Mouse (Mus musculus): ENCODE data around the gene Ndufc1. TPM values are rescaled to one million over a fixed set of nuclear protein-coding genes. Genes with fewer than 3 reads are reported as not detected.
A peak's percentile ranks its signal among the peaks of the same experiment; 100 is the strongest.

The Ndufc1 gene
- total and polyA plus RNA-seq, 3 experiments, result 159 to 213 (median 206) TPM

DNA sequence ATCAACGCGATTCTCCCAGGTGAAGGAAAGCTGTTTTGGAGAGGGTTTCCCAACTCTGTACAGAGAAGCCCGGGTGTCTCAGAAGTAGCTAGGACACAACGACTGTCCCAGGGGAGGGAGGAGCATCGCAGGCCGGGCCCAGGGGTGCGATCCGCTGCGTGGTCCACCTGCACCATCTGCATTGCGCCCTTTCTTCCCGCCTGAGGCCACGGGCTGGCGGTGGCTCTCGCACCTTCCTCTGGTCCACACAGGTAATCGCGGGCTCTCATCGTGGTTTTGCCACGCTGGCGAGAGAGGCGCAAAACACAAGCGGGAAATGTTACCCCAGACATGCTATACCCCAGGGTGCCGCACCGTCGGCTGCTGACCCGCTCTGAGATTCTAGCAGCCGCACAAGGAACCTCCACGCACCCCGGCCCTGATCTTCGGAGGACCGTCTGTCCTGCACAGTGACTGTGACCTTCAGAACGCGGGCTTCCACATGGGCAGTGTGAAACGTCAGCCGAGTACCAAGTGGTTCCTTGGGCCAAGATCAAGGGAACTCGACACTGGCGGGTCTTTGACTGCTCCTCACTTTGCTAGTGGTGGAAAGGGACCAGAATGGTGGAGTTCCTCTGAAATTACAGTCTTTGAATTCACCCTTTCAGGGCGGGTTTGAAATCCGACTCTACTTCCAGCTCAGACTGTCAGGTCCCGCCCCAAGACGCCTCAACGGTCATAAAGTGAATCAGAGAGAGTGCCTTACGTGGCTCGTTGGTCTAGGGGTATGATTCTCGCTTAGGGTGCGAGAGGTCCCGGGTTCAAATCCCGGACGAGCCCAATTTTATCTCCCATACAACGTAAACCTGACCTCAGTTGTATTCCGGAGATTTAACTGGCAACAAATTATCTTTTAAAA, 49.9 kb downstream of the Ndufc1 start (continued):
- TF ChIP-seq KAT2A (IDR thresholded peaks at IDR 0.05; ENCODE audit: insufficient replicate concordance, low read length), result peak; percentile 81; the same call in 1 of the 2 replicates

DNA sequence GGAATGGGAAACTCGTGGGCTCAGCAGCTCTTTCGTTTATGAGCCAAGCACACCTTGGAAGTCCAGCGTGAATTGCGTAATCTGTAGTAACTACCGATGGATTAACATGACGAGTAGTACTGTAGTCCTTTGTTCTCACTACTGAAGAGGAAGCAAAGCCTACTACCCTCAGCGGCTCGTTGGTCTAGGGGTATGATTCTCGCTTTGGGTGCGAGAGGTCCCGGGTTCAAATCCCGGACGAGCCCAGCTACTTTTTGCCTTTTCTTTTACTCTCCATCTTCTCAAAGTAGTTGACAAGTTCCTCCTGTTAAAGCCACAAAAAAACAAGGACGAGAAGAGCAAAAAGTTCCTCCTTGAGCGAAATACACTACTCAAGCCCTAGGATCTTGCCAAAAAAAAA, 50.6 kb downstream of the Ndufc1 start:
- no peak overlapping the region for H3K27ac ChIP-seq (ENCODE audit: insufficient read depth, low read depth)
- no peaks in the 10 kb centered on the region for H3K27me3 ChIP-seq (replicated peaks)
- in situ Hi-C loops (cut with MboI; ENCODE audit: low pct_ligation_motif_present, low pct_unique_long_range_greater_than_20kb, low sequenced_read_pairs) (loop anchor here (10.0 kb wide), 1 partner anchor 73 kb away; no protein-coding TSS in a partner anchor), dilution Hi-C loops (cut with MboI; ENCODE audit: extremely low pct_ligation_motif_present, extremely low pct_unique_long_range_greater_than_20kb, low sequenced_read_pairs) (no loop called here)
- peak overlapping the region; percentile 75 to 94 (median 91) for H3K4me3 ChIP-seq (replicated peaks in 1 of 3; ENCODE audit: low read depth in 2 of 3, low read length in 2 of 3, poor library complexity in 1 of 3)
- H3K9me3 ChIP-seq (replicated peaks; ENCODE audit: low read length), result no peaks in the 10 kb centered on the region
- no peaks in the 10 kb centered on the region for H3K79me2 ChIP-seq (replicated peaks; ENCODE audit: control insufficient read depth, extremely low read depth, insufficient read depth, poor library complexity, severe bottlenecking)
- peak overlapping the region; percentile 61 for H3K9ac ChIP-seq (ENCODE audit: insufficient read depth, low read depth)
- DNase-seq (ENCODE audit: extremely low read depth), result peak; percentile 92
- no peak for TF ChIP-seq PAX5 (IDR thresholded peaks at IDR 0.05; ENCODE audit: low read length)
- TF ChIP-seq NRF1 (IDR thresholded peaks at IDR 0.05; ENCODE audit: low read depth, low read length), result peak; percentile 63
- TF ChIP-seq RAD21 (IDR thresholded peaks at IDR 0.05; ENCODE audit: low read depth, low read length), result no peak
- TF ChIP-seq E2F4 (IDR thresholded peaks at IDR 0.05; ENCODE audit: insufficient replicate concordance, low read depth, low read length), result 0 out of 2 replicates have a peak, but pooled peaks have one; percentile 80
- TF ChIP-seq ELF1 (IDR thresholded peaks at IDR 0.05; ENCODE audit: low read depth, low read length), result peak; percentile 97
- no peak for TF ChIP-seq MAX (IDR thresholded peaks at IDR 0.05; ENCODE audit: low read length)
- TF ChIP-seq MAFK (IDR thresholded peaks at IDR 0.05; ENCODE audit: insufficient replicate concordance, low read length), result peak; percentile 96
- peak; percentile 82 for TF ChIP-seq ZNF384 (IDR thresholded peaks at IDR 0.05; ENCODE audit: low read depth, low read length)
- peak; percentile 100 for TF ChIP-seq TBP (conservative IDR thresholded peaks at IDR 0.05; ENCODE audit: low read depth, low read length)
- TF ChIP-seq KAT2A (IDR thresholded peaks at IDR 0.05; ENCODE audit: insufficient replicate concordance, low read length), result peak; percentile 81; the same call in 1 of the 2 replicates
- peaks cover 4% of the 10 kb centered on the region in 2 experiments for H3K4me1 ChIP-seq (ENCODE audit: control insufficient read depth in 1 of 2, insufficient read depth in 2 of 2)
- H3K36me3 ChIP-seq (replicated peaks in 1 of 2; ENCODE audit: control insufficient read depth in 1 of 2, insufficient read depth in 1 of 2, low read length in 1 of 2), result no peaks in the 10 kb centered on the region
- peak overlapping the region; percentile 52; the same call in 1 of the 2 replicates for H3K4me2 ChIP-seq (ENCODE audit: insufficient read depth, low read depth, poor library complexity, severe bottlenecking)

DNA sequence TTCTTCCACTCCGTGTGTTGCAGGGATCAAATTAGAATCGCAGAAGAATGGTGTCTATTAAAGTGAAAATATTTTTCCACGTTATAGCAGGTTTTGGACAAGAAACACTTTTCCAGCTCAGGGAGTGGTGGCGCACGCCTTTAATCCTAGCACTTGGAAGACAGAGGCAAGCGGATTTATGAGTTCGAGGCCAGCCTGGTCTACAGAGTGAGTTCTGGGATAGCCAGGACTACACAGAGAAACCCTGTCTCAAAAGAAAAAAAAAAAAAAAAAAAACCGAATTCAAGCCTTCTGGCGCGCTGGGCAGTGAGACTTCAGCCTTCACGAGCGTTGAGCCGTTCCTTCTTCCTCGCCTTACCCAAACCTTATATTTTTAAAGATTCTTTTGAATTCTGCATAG, 51.2 kb downstream of the Ndufc1 start:
- H3K79me2 ChIP-seq (replicated peaks; ENCODE audit: control insufficient read depth, extremely low read depth, insufficient read depth, poor library complexity, severe bottlenecking), result no peaks in the 10 kb centered on the region
- in situ Hi-C loops (cut with MboI; ENCODE audit: low pct_ligation_motif_present, low pct_unique_long_range_greater_than_20kb, low sequenced_read_pairs), result loop anchor here (10.0 kb wide), 1 partner anchor 73 kb away; no protein-coding TSS in a partner anchor
- peak overlapping the region; percentile 52 for H3K4me2 ChIP-seq (ENCODE audit: insufficient read depth, low read depth, poor library complexity, severe bottlenecking)
- no peaks in the 10 kb centered on the region for H3K9me3 ChIP-seq (replicated peaks; ENCODE audit: low read length)
- dilution Hi-C loops (cut with MboI; ENCODE audit: extremely low pct_ligation_motif_present, extremely low pct_unique_long_range_greater_than_20kb, low sequenced_read_pairs), result no loop called here
- H3K27me3 ChIP-seq (replicated peaks), result no peaks in the 10 kb centered on the region
- TF ChIP-seq SMC3 (IDR thresholded peaks at IDR 0.05; ENCODE audit: low read depth, low read length), result no peak
- no peak for TF ChIP-seq MYC (IDR thresholded peaks at IDR 0.05; ENCODE audit: low read depth, low read length)
- TF ChIP-seq CTCF (conservative IDR thresholded peaks at IDR 0.05 in 1 of 2, IDR thresholded peaks at IDR 0.05 in 1 of 2; ENCODE audit: low read depth in 2 of 2, low read length in 2 of 2), result no peak
- 0 out of 2 replicates have a peak, but pooled peaks have one; percentile 40 for TF ChIP-seq MAFK (IDR thresholded peaks at IDR 0.05; ENCODE audit: insufficient replicate concordance, low read length)
- peak; percentile 37; the same call in 1 of the 2 replicates for TF ChIP-seq ELF1 (IDR thresholded peaks at IDR 0.05; ENCODE audit: low read depth, low read length)
- TF ChIP-seq KAT2A (IDR thresholded peaks at IDR 0.05; ENCODE audit: insufficient replicate concordance, low read length), result no peak
- peak; percentile 97 for TF ChIP-seq TBP (conservative IDR thresholded peaks at IDR 0.05; ENCODE audit: low read depth, low read length)
- no peak for TF ChIP-seq BHLHE40 (IDR thresholded peaks at IDR 0.05; ENCODE audit: low read depth, low read length)
- peak; percentile 91 for TF ChIP-seq ZNF384 (IDR thresholded peaks at IDR 0.05; ENCODE audit: low read depth, low read length)
- no peak for TF ChIP-seq MAX (IDR thresholded peaks at IDR 0.05; ENCODE audit: low read length)
- TF ChIP-seq ZKSCAN1 (IDR thresholded peaks at IDR 0.05; ENCODE audit: borderline replicate concordance, low read depth, low read length), result no peak
- H3K36me3 ChIP-seq (replicated peaks in 1 of 2; ENCODE audit: control insufficient read depth in 1 of 2, insufficient read depth in 1 of 2, low read length in 1 of 2), result no peaks in the 10 kb centered on the region
- H3K27ac ChIP-seq (ENCODE audit: insufficient read depth, low read depth), result no peak overlapping the region
- H3K4me1 ChIP-seq (ENCODE audit: control insufficient read depth in 1 of 2, insufficient read depth in 2 of 2), result peaks cover 4% of the 10 kb centered on the region in 2 experiments
- DNase-seq (ENCODE audit: extremely low read depth), result peak; percentile 76
- H3K9ac ChIP-seq (ENCODE audit: insufficient read depth, low read depth), result peak overlapping the region; percentile 61
- peak overlapping the region; percentile 75 to 94 (median 91) for H3K4me3 ChIP-seq (replicated peaks in 1 of 3; ENCODE audit: low read depth in 2 of 3, low read length in 2 of 3, poor library complexity in 1 of 3)

Data from CH12.LX (cell line).